Mouse (Mus musculus): ENCODE results near the gene Myh8.

The Myh8 gene

DNA sequence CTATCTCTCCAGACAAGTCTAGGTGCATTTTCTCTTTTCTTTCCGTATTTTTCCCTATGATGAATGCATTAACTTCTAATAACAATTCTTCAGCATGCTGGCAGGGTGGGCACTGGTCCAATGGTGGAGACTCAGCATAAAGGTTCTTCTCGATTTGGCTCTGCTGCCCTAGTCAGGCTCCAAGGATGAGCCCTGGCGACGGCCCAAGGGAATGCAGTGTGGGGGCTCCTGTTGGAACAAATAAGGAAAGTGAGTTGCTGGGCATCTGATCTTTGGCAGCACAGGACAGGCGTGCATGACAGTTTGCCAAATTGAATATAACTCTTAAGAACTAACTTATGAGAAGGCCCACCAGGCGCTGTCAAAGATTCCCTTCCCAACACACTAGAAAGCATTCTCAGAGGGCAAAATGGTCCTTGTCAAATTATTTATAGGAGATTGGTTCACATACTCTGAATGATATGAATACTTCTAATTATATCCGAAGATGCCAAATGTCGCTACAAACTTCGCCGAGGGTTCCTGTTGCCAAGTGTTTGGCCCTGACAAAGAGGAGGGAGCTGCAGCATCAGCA, at the start of gene Myh8:
TSS of gene Myh8 (plus strand) at position 524 of the 574 bp plus-strand sequence.
- no peak for DNase-seq

DNA sequence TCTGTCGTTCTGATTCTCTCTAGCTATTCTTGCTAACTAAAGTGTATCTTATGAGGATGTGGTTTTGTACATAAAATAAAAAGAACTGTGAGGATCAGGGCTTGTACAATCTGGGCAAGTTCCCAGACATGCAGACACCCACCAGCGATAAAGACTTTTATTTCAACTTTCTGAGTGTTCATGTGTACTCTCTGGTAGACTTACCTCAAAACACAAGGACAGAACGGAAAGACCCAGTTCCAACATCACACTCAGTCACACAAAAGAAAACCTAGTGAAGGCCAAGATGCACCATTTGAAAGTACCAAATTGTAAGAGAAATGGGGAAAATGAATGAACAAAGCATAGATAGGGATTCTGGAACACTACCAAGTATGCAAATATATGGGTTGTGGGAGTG, 48.2 kb upstream of the Myh8 start:
- DNase-seq = no peak

DNA sequence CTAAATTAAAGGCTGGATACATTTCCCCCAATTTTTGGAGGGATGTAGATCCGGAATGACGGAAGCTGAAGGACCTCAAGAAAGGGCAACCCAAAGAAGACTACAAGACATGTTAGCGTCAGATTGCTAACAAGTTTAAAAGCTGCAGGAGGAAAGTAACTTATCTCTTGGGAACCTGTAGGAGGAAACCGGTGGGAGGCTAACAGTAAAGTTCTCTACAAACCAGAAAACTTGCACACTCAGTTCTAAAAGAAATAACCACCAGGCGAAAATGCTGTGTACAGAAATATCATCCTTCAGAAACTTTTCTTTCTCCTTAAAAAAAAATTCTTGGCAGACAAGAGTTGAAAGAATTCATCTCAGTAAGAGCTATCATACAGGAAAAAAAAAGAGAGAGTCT, 47.8 kb upstream of the Myh8 start:
- no peak for DNase-seq

DNA sequence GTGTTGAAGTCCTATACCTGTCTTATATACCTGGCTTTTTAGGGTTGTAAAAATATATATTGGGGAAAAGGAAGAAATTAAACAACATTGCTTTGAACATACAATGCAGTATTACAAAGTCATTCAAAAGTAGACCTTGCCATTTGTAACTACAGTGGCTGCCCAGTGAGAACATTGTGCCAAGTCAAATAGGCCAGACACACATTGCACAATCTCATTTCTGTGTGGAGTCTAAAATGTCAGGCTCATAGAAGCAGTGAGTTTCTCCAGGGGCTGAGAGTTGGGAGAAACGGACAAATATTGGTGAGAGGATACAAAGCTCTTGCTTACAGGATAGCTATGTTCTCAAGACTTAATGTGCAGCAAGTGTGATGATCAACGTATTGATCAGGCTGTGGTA, 47.0 kb upstream of the Myh8 start:
- DNase-seq = no peak

DNA sequence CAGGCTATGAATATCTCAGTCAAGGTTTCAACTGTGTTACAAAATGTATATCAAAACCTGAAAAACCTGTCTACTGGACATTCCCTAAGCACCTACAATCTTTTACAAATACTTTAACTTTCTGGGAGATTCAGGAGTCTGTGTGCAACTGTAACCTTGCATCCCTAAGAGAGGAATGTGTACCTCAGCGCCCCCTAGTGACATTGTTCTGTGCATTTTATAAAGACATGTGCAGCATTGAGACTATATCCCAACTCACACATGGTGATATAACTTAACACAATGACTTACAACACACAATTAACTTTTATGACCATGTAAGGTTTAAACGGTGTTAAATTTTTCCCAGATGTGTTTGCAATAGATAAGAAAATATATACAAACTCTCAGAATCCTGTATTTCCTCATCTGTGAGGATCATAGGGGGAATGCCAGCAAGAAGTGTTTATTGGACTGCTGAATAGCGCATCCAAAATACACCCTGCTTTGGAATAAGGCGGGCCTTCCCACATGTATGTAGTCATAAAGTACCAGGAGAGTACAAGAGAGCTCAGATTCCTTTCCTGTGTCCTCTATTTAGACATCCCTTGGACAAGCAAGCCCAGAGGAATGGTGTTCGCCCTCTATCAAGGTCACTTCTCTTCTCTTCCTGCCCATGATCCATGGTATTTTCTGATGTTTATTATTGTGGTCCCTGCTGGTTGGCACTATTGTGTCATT, 41.1 kb upstream of the Myh8 start:
- DNase-seq = peak; percentile 31

DNA sequence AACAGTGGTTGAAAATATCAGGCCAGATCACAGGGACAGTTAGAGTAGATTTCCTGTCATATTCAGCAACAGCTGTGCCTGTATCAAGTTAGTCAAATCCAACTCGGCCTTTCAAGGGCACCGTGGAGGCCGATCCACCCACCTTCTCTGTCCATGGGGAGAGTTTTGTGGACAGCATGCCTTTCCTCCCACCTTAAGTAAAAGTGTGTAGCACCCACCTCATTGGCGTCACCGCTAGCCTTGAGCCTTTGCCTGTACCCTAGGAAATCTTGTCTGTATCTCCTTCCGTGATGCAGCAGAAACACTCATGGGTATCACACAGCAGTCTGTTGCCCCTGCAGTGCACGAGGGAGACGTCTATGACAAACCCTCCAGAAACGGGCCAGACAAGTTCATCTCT, 40.1 kb upstream of the Myh8 start:
- DNase-seq = no peak

DNA sequence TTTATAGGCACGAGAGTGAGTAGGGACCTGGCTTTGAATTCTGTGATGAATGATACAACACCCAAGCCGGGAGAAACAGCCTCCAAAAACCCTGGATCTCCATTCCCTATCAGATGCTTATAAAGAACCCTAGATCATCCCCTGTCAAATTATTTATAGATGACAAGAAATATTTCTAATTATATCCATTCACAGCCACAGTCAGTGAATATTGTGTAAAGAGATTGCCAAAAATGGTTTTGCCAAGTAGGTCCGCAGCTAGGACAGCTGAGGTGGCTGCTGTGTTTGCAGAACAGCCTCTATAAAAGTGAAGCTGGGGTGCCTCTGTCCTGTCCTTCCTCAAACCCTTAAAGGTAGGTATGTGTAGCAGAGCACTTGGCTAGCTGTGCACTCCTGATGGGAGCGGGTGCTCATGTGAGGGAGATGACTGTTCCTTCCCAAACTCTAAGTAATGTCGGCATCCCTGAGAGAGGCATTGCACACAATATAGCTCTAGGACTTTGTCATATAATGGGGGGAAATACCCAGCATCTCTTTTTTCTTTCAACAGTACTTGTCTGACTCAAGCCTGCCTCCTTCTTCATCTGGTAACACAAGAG, 39.3 kb upstream of the Myh8 start, which contains the start of gene Myh4:
TSS of gene Myh4 (plus strand) at position 549 of the 599 bp plus-strand sequence.
- DNase-seq = no peak

DNA sequence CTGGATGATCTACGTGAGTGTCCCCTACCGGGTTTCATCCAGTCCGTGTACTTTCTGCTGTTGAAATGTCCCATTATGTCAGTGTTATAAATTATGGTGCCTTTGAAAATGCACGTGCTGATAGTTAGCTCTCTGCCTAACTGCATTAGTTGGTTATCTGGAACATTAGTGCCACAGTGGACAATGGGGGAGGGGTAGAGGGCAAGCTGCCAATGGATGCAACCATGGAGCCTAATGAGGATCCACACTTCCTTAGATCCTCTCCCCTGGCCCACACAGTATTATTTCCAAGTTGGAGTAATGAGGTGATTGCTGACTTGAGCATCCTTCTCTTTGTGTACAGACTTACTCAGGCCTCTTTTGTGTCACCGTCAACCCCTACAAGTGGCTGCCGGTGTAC, 35.9 kb upstream of the Myh8 start:
- no peak for DNase-seq

DNA sequence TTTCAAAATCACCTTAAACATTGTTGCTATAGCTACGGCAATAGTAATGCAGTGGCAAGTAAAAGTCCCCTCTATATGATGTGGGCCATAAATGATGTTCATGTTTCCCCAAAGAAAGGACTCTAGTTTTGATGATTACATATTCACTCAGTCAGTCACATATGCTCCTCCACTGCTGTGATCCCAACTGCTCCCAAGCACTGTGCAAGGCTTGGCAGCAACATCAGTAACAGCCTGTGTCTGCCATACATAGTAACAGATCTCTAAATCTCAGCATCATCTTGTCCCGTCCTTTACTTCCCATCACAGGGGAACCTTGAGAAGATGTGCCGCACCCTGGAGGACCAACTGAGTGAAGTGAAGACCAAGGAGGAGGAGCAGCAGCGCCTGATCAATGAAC, 23.2 kb upstream of the Myh8 start:
- DNase-seq = peak; percentile 62

DNA sequence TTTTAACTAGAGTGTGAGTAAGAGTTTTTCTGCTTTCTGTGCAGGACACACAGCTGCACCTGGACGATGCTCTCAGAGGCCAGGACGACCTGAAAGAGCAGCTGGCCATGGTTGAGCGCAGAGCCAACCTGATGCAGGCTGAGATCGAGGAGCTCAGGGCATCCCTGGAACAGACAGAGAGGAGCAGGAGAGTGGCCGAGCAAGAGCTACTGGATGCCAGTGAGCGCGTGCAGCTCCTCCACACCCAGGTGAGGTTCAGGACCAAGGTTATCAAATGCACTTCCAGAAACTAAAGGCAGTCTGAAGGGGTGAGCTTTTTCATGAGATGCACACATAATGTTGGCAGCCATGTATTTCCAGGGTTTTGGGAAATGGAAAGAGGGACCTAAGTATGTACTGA, 19.9 kb upstream of the Myh8 start:
- DNase-seq = no peak

DNA sequence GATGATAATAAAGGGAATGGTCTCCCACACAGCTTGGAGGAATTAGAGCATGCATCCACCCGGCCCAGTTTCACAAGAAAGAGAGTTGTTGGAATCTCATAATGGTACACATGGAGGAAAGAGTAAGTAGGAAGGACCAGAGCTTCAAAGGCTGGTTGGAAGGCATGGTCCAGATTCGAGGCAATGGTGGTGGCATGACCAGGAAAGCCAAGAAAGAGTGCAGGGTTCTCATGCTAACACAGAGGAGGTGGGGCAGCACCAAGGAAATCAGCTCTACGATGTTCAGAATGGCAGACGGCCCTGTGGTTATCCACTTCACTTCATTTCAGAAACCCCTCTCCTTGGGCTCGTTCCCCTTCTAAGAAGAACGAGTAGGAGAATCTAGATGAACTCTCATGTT, 16.0 kb upstream of the Myh8 start:
- DNase-seq = no peak

DNA sequence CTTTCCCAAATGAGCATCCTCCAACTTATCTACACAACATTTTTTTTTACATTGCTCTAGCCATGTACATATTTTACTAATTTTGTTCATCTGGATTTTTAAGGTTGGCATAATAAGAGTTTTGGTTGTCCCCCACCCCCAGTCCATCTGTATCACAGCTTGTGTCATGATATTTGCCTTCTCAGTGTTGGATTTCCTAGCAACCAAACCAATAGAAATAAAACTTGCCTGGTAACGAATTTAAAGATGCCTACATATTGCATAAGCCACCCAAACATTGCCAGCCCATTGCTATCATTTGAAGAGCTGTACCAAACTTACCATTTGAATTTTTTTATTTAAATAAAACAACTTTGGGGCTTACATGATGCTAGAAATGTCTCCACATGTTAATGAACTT, 16.5 kb downstream of the Myh8 start:
- DNase-seq = peak; percentile 56

DNA sequence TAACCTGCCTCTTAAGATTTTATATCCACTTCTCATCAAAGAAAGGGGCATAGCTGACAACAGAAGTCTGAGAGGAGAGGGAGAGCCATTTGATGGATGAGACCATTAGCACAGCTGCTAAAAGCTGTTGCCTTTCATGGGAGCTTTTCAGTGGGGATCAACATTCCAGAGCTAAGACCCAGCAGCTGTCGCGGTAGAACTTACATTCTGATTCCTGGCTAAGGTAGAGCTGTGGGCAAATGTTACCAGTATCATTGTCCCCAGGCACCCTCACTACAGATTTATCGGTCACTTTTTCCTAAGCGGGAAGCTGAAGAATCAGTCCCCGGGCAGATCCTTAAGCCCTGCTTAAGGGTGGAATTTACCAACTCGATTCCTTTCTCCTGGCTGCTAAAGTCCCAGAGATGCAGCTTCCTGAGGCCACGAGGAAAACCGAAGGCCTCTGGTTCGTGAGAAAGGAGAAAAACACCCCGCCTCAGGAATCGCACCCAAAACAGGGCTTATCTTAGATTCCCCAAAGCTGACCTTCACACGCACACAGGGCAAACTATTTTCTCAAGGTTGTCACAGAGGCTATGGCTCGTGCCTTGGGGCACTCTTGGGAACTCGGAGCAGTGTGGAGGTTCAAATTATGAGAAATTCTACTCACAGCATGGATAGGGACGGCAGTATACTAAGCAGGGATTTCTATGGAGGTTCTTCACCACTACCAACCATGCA, 37.0 kb downstream of the Myh8 start:
- no peak for DNase-seq

DNA sequence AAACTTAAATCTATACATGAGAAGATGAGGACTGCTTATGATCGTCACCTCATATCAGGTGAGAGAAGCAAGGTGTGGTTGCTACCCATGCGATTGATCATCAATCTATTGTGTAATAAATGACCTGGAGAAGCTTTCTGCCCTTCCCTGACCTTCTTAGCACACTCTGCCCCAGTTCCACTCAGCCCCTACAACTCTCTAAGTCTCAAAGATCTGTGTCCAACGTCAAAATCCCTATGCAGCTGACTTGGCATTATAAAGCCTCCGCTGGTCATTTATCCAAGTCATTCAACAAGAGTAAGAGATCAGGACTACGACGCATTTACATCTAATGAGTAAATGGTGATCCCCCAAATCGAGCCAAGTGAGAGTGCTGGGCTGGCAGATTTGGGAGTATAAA, 44.4 kb downstream of the Myh8 start, which contains the start of gene Myh13:
TSS of gene Myh13 (plus strand) at position 301 of the 400 bp plus-strand sequence.
- DNase-seq = no peak

DNA sequence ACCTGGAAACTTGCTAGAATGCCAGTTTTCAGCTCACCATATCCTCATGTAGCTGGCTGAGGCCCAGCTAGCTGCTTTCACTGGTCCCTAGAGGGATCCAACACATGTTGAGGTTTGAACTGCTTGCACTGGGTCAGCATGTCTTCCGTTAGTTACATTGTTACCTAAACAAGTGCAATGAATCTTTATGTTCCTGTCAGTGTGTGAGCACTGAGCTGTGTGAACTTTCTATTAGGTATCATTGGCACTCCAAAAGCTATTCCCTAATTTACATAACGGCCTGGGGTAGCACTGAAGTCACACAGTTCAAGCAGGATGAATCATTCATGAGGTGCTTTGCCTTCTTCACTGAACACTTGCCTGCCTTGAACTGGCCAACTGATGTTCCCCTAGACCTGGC, 49.6 kb downstream of the Myh8 start:
- DNase-seq = no peak

DNA sequence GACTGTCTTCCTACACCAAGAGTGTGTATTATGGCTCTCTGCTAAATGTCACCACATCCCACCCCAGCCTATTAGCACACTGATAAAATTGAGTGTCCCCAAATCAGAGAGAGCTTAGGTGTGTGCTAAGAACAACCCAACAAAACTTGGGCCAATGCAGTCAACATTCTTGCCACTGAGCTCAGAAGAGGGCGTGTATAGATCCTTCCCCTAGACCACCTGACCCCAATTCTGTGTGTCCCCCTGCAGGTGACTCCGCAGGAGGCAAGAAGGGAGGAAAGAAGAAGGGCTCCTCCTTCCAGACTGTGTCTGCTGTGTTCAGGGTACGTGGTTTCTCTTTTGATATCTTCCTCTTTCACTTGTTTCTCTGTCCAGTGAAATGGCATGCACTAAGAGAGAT, 67.6 kb downstream of the Myh8 start:
- no peak for DNase-seq

DNA sequence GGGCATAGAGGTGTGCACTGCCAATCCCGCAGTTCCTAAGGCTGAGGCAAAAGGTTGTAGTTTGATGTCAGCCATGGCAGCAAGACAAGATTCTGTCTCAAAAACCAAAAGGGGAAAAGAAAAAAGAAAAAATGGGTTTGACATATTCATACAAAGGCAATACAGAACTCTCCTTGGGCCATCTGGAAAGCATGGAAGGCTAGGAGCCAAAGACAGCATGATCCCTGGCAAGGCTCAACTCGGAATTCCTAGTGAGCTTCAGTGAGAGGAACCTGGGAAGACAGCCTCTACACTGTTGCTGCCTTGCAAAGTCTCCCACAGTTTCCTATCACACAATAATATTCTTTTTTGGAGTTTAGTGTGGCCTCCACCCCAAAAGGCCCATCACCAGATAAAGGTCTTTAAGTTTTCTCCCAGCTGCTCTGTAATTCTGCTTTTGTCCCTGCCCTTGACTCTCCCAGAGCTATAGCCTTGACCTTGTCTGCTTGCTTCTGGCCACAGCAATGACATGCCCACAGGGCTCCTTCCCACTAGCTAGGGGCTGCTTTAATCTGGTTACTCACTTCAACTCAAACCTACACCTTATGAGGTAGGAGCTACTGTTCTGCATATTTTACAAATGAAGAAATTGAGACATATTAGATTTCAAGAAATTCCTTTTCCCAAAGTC, 68.4 kb downstream of the Myh8 start:
- no peak for DNase-seq

DNA sequence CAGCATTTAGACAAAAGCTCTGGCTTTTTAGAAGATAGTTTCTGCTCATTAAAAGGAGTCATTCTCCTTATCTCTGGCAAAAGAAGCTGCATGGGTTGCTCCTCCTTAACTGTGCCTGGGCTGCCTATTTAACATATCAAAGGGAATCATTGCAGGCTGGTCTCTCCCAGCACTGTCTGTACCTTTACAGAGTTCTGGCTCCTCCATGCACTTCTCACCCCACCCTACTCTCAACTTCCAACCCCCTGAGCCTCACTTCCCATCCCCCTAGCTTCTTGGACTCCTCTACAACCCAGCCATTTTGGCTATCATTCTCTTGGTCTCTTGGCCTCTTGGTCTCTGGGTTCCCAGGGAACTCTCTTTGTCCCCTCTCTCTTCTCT, 68.9 kb downstream of the Myh8 start:
- no peak for DNase-seq

DNA sequence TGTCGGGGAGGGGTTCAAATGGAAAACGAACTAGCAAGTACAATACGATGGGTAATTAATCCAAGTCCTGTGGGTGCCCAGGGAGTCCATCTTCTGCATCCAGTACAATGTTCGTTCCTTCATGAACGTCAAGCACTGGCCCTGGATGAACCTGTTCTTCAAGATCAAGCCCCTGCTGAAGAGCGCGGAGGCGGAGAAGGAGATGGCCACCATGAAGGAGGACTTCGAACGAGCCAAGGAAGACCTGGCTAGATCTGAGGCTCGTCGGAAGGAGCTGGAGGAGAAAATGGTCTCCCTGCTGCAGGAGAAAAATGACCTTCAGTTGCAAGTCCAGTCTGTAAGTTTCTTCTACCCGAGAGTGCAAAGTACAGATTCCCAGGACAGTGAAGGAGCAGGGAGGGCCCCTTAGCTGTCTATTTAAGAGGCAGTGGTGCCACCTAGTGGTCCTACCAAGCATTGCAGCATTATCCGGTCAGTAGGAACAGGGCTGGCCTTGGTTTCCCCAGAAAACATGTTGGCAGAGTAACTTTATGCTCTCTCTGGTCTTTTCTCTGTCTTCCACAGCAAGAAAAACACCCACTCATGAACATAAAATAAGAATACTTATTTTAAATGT, 73.3 kb downstream of the Myh8 start:
- peak; percentile 74 for DNase-seq

DNA sequence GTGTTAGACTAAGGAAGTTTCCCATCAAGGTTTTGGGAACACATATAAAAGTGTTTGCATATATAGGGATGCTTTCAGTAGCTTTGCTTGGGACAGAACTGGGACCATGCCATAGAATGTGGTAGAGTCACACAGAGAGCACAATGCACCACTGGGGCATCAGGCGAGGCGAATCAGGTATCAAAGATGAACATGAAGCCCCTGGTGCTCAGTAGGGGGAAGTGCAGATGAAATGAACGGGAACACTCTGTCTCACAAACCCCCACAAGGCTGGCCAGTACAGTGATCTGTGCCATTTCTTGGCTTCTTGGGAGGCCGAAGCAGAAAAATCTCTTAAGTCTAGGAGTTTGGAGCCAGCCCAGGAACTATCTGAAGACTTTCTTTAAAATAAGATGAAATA, 76.1 kb downstream of the Myh8 start:
- DNase-seq = no peak

DNA sequence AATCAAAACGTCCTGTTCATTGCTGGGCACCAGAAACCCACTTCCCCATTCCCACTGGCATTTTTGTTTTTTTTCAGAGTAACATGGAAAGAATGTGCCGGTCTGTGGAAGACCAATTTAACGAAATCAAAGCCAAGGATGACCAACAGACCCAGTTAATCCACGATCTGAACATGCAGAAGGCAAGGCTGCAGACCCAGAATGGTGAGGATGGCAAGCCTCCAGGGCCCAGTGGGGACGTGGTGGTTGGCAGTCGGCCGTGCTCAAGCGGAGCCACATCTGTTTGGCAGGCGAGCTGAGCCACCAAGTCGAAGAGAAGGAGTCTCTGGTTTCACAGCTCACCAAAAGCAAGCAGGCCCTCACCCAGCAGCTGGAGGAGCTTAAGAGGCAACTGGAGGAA, 81.1 kb downstream of the Myh8 start:
- no peak for DNase-seq

Data from layer of hippocampus, adult 9-11 months (tissue).